Mouse (Mus musculus) lung, postnatal 4 days (tissue): Measurements from ENCODE around the gene Gm18596.

Experiments
- DNase-seq, 2 experiments: peaks; one replicate each; pipeline ENCODE4 v3.0.0; 2021

Gene Gm18596

GRCm38 (mm10) chr10:77709831-77710230 is 32.6 kb downstream of the Gm18596 start:
- DNase-seq = no peak

- no peak for DNase-seq
These were observed 36.1 kb downstream of the Gm18596 start, which contains the start of gene Gm10272 for GRCm38 (mm10) chr10:77706326-77706725. Gene Gm10272 (plus strand): TSS chr10:77706626.

- no peak for DNase-seq
These were observed 45.3 kb downstream of the Gm18596 start, which contains the start of gene Gm9508 for GRCm38 (mm10) chr10:77697133-77697532. Gene Gm9508 (minus strand): TSS chr10:77697233.
